Mouse (Mus musculus) heart, embryonic 16.5 days (tissue): Measurements from ENCODE around the gene Gm10974. TPM values are rescaled to one million over a fixed set of nuclear protein-coding genes. Genes with fewer than 3 reads are reported as not detected.

Experiments
- ATAC-seq: fragments of 200-750 bp; cut with Nextera tagmentation; replicated peaks from 2 replicates; pipeline ENCODE4 v1.8.0; 2017; ENCODE audit warnings: moderate number of reproducible peaks; ENCODE audit not compliant: insufficient read depth, low FRiP score; ENCODE audit errors: extremely low read depth
- H3K27ac ChIP-seq: fragments of 300-500 bp; sonication (generic); 2 replicates; pipeline ENCODE4 v1.5.1; 2014; ENCODE audit warnings: mild to moderate bottlenecking, low read length, control low read depth, moderate library complexity
- H3K27me3 ChIP-seq: fragments of 300-500 bp; sonication (generic); 2 replicates; pipeline ENCODE4 v1.6.1; 2014; ENCODE audit warnings: low read length, mixed read lengths; ENCODE audit not compliant: control insufficient read depth, insufficient read depth
- H3K36me3 ChIP-seq: fragments of 300-500 bp; sonication (generic); 2 replicates; pipeline ENCODE4 v1.6.1; 2014; ENCODE audit not compliant: control insufficient read depth, insufficient read depth
- H3K4me1 ChIP-seq: fragments of 300-500 bp; sonication (generic); 2 replicates; pipeline ENCODE4 v1.6.1; 2014; ENCODE audit warnings: low read length, mixed read lengths; ENCODE audit not compliant: control insufficient read depth, insufficient read depth
- H3K4me2 ChIP-seq: fragments of 300-500 bp; sonication (generic); 2 replicates; pipeline ENCODE4 v1.6.1; 2014; ENCODE audit warnings: low read depth, mild to moderate bottlenecking, control low read depth, low read length
- H3K4me3 ChIP-seq: fragments of 300-500 bp; sonication (generic); 2 replicates; pipeline ENCODE4 v1.5.1; 2014; ENCODE audit warnings: mild to moderate bottlenecking, control low read depth, low read length
- H3K9ac ChIP-seq: fragments of 300-500 bp; sonication (generic); 2 replicates; pipeline ENCODE4 v1.6.1; 2014; ENCODE audit warnings: low read length, control low read depth
- H3K9me3 ChIP-seq: fragments of 300-500 bp; sonication (generic); replicated peaks from 2 replicates; pipeline ENCODE4 v1.6.1; 2016; ENCODE audit warnings: low read length; ENCODE audit not compliant: control insufficient read depth
- WGBS: fragments of 180-500 bp; shearing (Covaris S2); extraction: QIAGEN DNeasy Blood & Tissue Kit; methylation state at CpG from one replicate; pipeline ENCODE4 v1.1.7; 2014; 5-methylcytosine and 5-hydroxymethylcytosine counted together
- polyA plus RNA-seq: library from polyadenylated mRNA; unstranded; fragments of >200 nt; fragmentation: Nextera tagmentation; extraction: Ambion mirVana; gene quantifications from 2 replicates; pipeline ENCODE4 v1.2.1, GENCODE M21; 2015

Gene Gm10974
- polyA plus RNA-seq, 1 experiment from 2014 or later, result not detected

GRCm38 (mm10) chr7:66349670-66350069 is 16.0 kb upstream of the Gm10974 start:
- Histone ChIP-seq H3K4me2 (no peak overlapping the region), H3K4me3 (no peak overlapping the region), H3K36me3 (no peaks in the 10 kb centered on the region), H3K27me3 (no peaks in the 10 kb centered on the region), H3K4me1 (no peaks in the 10 kb centered on the region), H3K9me3 (no peaks in the 10 kb centered on the region), H3K9ac (no peak overlapping the region), H3K27ac (no peak overlapping the region)
- WGBS, result 59% methylated on average over 11 of the region's 11 CpGs
- no peak for ATAC-seq

- ATAC-seq, result no peak
- Histone ChIP-seq H3K27ac (no peak overlapping the region), H3K4me2 (no peak overlapping the region), H3K9me3 (no peaks in the 10 kb centered on the region), H3K4me3 (no peak overlapping the region), H3K4me1 (no peaks in the 10 kb centered on the region), H3K27me3 (no peaks in the 10 kb centered on the region), H3K9ac (no peak overlapping the region), H3K36me3 (no peaks in the 10 kb centered on the region)
- 75% methylated on average over 4 of the region's 4 CpGs for WGBS
Measured at GRCm38 (mm10) chr7:66351074-66351473, 14.6 kb upstream of the Gm10974 start.

- Histone ChIP-seq H3K36me3 (peaks cover 4% of the 10 kb centered on the region; the same call in 1 of the 2 replicates), H3K9me3 (peaks cover 3% of the 10 kb centered on the region), H3K27ac (no peak overlapping the region), H3K4me2 (no peak overlapping the region), H3K4me3 (no peak overlapping the region), H3K4me1 (no peaks in the 10 kb centered on the region), H3K27me3 (no peaks in the 10 kb centered on the region), H3K9ac (no peak overlapping the region)
- no peak for ATAC-seq
- WGBS, result 46% methylated on average over 3 of the region's 3 CpGs
Measured at GRCm38 (mm10) chr7:66354911-66355310, 10.8 kb upstream of the Gm10974 start.

- Histone ChIP-seq H3K9me3 (peaks cover 6% of the 10 kb centered on the region), H3K27me3 (no peaks in the 10 kb centered on the region), H3K4me3 (no peak overlapping the region), H3K36me3 (peaks cover 11% of the 10 kb centered on the region), H3K4me1 (no peaks in the 10 kb centered on the region), H3K4me2 (no peak overlapping the region), H3K9ac (no peak overlapping the region), H3K27ac (no peak overlapping the region)
- WGBS, result 86% methylated on average over 8 of the region's 8 CpGs
- no peak for ATAC-seq
Measured at GRCm38 (mm10) chr7:66355791-66356522, 9.7 kb upstream of the Gm10974 start.

GRCm38 (mm10) chr7:66358461-66358860 is 7.2 kb upstream of the Gm10974 start:
- H3K9ac ChIP-seq, result no peak overlapping the region
- no peaks in the 10 kb centered on the region for H3K4me1 ChIP-seq
- ATAC-seq, result no peak
- 94% methylated on average over 3 of the region's 3 CpGs for WGBS
- peaks cover 10% of the 10 kb centered on the region for H3K9me3 ChIP-seq
- H3K4me3 ChIP-seq, result no peak overlapping the region
- no peak overlapping the region for H3K4me2 ChIP-seq
- H3K36me3 ChIP-seq, result peaks cover 11% of the 10 kb centered on the region
- no peaks in the 10 kb centered on the region for H3K27me3 ChIP-seq
- H3K27ac ChIP-seq, result no peak overlapping the region

- H3K9ac ChIP-seq, result no peak overlapping the region
- H3K4me3 ChIP-seq, result no peak overlapping the region
Measured at GRCm38 (mm10) chr7:66359044-66359443, 6.7 kb upstream of the Gm10974 start.

GRCm38 (mm10) chr7:66364491-66364890 is 1.2 kb upstream of the Gm10974 start:
- Histone ChIP-seq H3K4me2 (no peak overlapping the region), H3K9ac (no peak overlapping the region), H3K36me3 (peaks cover 11% of the 10 kb centered on the region), H3K27ac (no peak overlapping the region), H3K4me1 (no peaks in the 10 kb centered on the region), H3K4me3 (no peak overlapping the region), H3K9me3 (peaks cover 10% of the 10 kb centered on the region), H3K27me3 (no peaks in the 10 kb centered on the region)
- no peak for ATAC-seq
- 90% methylated on average over 11 of the region's 11 CpGs for WGBS

More at GRCm38 (mm10) chr7:66359044-66359443, 6.7 kb upstream of the Gm10974 start:
- no peaks in the 10 kb centered on the region for H3K4me1 ChIP-seq
- no peak for ATAC-seq
- no peak overlapping the region for H3K27ac ChIP-seq
- peaks cover 10% of the 10 kb centered on the region for H3K9me3 ChIP-seq
- H3K27me3 ChIP-seq, result no peaks in the 10 kb centered on the region
- whole genome bisulfite sequencing, result 81% methylated on average over 4 of the region's 4 CpGs
- no peak overlapping the region for H3K4me2 ChIP-seq
- peaks cover 11% of the 10 kb centered on the region for H3K36me3 ChIP-seq

GRCm38 (mm10) chr7:66365411-66365810 is 294 bp upstream of the Gm10974 start:
- no peak overlapping the region for H3K9ac ChIP-seq
- no peaks in the 10 kb centered on the region for H3K27me3 ChIP-seq
- H3K4me2 ChIP-seq, result no peak overlapping the region
- peaks cover 7% of the 10 kb centered on the region for H3K9me3 ChIP-seq
- H3K27ac ChIP-seq, result no peak overlapping the region
- H3K4me3 ChIP-seq, result no peak overlapping the region
- ATAC-seq, result no peak
- H3K36me3 ChIP-seq, result peaks cover 2% of the 10 kb centered on the region
- 66% methylated on average over 2 of the region's 2 CpGs for WGBS
- peaks cover 7% of the 10 kb centered on the region for H3K4me1 ChIP-seq

GRCm38 (mm10) chr7:66369071-66369933 is 3.6 kb downstream of the Gm10974 start:
- no peaks in the 10 kb centered on the region for H3K9me3 ChIP-seq
- 63% methylated on average over 5 of the region's 5 CpGs for WGBS
- no peak overlapping the region for H3K27ac ChIP-seq
- H3K27me3 ChIP-seq, result no peaks in the 10 kb centered on the region
- no peak overlapping the region for H3K4me2 ChIP-seq
- H3K4me3 ChIP-seq, result no peak overlapping the region
- H3K4me1 ChIP-seq, result peaks cover 7% of the 10 kb centered on the region
- no peaks in the 10 kb centered on the region for H3K36me3 ChIP-seq
- no peak overlapping the region; the same call in 1 of the 2 replicates for H3K9ac ChIP-seq
- no peak for ATAC-seq
